Mouse (Mus musculus): ENCODE results near the gene Rbm14. TPM values are rescaled to one million over a fixed set of nuclear protein-coding genes. Genes with fewer than 3 reads are reported as not detected.

Rbm14 gene
- polyA plus RNA-seq, 1 experiment from 2014 or later = 43.8 TPM

- Histone ChIP-seq H3K27ac (no peak overlapping the region), H3K27me3 (ENCODE audit: insufficient read depth, low read length) (no peaks in the 10 kb centered on the region)
- WGBS = 46% methylated on average over 4 of the region's 4 CpGs
Measured at GRCm38 (mm10) chr19:4849800-4850199, 38.4 kb upstream of the Rbm14 start.

GRCm38 (mm10) chr19:4847490-4847889 lies 36.1 kb upstream of the Rbm14 start:
- Histone ChIP-seq H3K36me3 (ENCODE audit: insufficient read depth, low read length) (no peaks in the 10 kb centered on the region), H3K4me2 (ENCODE audit: low read length) (no peak overlapping the region), H3K27me3 (ENCODE audit: insufficient read depth, low read length) (no peaks in the 10 kb centered on the region), H3K27ac (no peak overlapping the region), H3K9ac (ENCODE audit: low read depth, low read length) (no peak overlapping the region), H3K9me3 (replicated peaks; ENCODE audit: low read length) (no peaks in the 10 kb centered on the region), H3K4me3 (replicated peaks; ENCODE audit: low read depth, low read length) (no peak overlapping the region), H3K4me1 (replicated peaks; ENCODE audit: insufficient read depth, low read length) (no peaks in the 10 kb centered on the region)
- 23% methylated on average over 7 of the region's 7 CpGs for WGBS
- peak; percentile 69 for TF ChIP-seq CTCF (IDR thresholded peaks at IDR 0.05; ENCODE audit: low read depth)
- ATAC-seq (replicated peaks; ENCODE audit: low FRiP score, low read depth) (0 out of 2 replicates have a peak, but pooled peaks have one; percentile 36), DNase-seq (ENCODE audit: low spot score) (peak; percentile 74)

More at GRCm38 (mm10) chr19:4849800-4850199, 38.4 kb upstream of the Rbm14 start:
- DNase-seq (ENCODE audit: low spot score) = no peak
- Histone ChIP-seq H3K9me3 (replicated peaks; ENCODE audit: low read length) (no peaks in the 10 kb centered on the region), H3K36me3 (ENCODE audit: insufficient read depth, low read length) (no peaks in the 10 kb centered on the region), H3K4me1 (replicated peaks; ENCODE audit: insufficient read depth, low read length) (no peaks in the 10 kb centered on the region), H3K9ac (ENCODE audit: low read depth, low read length) (no peak overlapping the region), H3K4me3 (replicated peaks; ENCODE audit: low read depth, low read length) (no peak overlapping the region), H3K4me2 (ENCODE audit: low read length) (no peak overlapping the region)
- no peak for TF ChIP-seq CTCF (IDR thresholded peaks at IDR 0.05; ENCODE audit: low read depth)
- ATAC-seq (replicated peaks; ENCODE audit: low FRiP score, low read depth) = no peak

GRCm38 (mm10) chr19:4845846-4846245 lies 34.4 kb upstream of the Rbm14 start:
- H3K9me3 ChIP-seq (replicated peaks; ENCODE audit: low read length) = no peaks in the 10 kb centered on the region
- H3K36me3 ChIP-seq (ENCODE audit: insufficient read depth, low read length) = no peaks in the 10 kb centered on the region
- no peak overlapping the region for H3K9ac ChIP-seq (ENCODE audit: low read depth, low read length)
- WGBS = 53% methylated on average over 2 of the region's 2 CpGs
- H3K4me2 ChIP-seq (ENCODE audit: low read length) = no peak overlapping the region
- TF ChIP-seq CTCF (IDR thresholded peaks at IDR 0.05; ENCODE audit: low read depth) = no peak
- no peak overlapping the region for H3K4me3 ChIP-seq (replicated peaks; ENCODE audit: low read depth, low read length)
- no peak for ATAC-seq (replicated peaks; ENCODE audit: low FRiP score, low read depth)
- no peaks in the 10 kb centered on the region; the same call in 1 of the 2 replicates for H3K27me3 ChIP-seq (ENCODE audit: insufficient read depth, low read length)
- no peaks in the 10 kb centered on the region for H3K4me1 ChIP-seq (replicated peaks; ENCODE audit: insufficient read depth, low read length)
- no peak overlapping the region for H3K27ac ChIP-seq
- no peak for DNase-seq (ENCODE audit: low spot score)

DNA sequence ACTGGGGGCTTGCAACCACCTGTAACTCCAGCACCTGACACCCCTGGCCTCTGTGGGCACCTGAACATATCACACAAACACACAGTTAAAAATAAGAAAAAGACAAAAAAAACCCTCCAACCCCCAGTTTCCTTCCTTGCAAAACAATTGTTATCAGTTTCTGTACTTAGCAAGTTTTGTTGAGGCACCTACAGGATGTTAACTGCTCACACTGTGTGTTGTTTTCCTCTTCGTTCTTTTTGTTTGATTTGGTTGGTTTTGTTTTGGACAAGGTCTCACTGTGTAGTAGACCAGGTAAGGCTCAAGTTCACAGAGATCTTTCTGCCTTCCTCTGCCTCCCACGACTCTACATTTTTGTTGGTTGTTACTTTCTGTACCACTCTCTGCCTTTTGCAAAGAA lies 31.2 kb upstream of the Rbm14 start:
- ATAC-seq (replicated peaks; ENCODE audit: low FRiP score, low read depth) = no peak
- Histone ChIP-seq H3K4me3 (replicated peaks; ENCODE audit: low read depth, low read length) (no peak overlapping the region), H3K36me3 (ENCODE audit: insufficient read depth, low read length) (no peaks in the 10 kb centered on the region), H3K9me3 (replicated peaks; ENCODE audit: low read length) (no peaks in the 10 kb centered on the region), H3K4me1 (replicated peaks; ENCODE audit: insufficient read depth, low read length) (0 out of 2 replicates have a peak, but pooled peaks cover 7% of the 10 kb centered on the region), H3K9ac (ENCODE audit: low read depth, low read length) (no peak overlapping the region), H3K27me3 (ENCODE audit: insufficient read depth, low read length) (no peaks in the 10 kb centered on the region; the same call in 1 of the 2 replicates), H3K27ac (no peak overlapping the region), H3K4me2 (ENCODE audit: low read length) (no peak overlapping the region)
- WGBS = 66% methylated on average over 2 of the region's 2 CpGs
- TF ChIP-seq CTCF (IDR thresholded peaks at IDR 0.05; ENCODE audit: low read depth) = no peak
- no peak for DNase-seq (ENCODE audit: low spot score)

- Histone ChIP-seq H3K36me3 (ENCODE audit: insufficient read depth, low read length) (no peaks in the 10 kb centered on the region), H3K4me3 (replicated peaks; ENCODE audit: low read depth, low read length) (no peak overlapping the region), H3K27ac (no peak overlapping the region), H3K4me1 (replicated peaks; ENCODE audit: insufficient read depth, low read length) (0 out of 2 replicates have a peak, but pooled peaks cover 7% of the 10 kb centered on the region), H3K9me3 (replicated peaks; ENCODE audit: low read length) (no peaks in the 10 kb centered on the region), H3K4me2 (ENCODE audit: low read length) (no peak overlapping the region), H3K9ac (ENCODE audit: low read depth, low read length) (no peak overlapping the region), H3K27me3 (ENCODE audit: insufficient read depth, low read length) (no peaks in the 10 kb centered on the region; the same call in 1 of the 2 replicates)
- WGBS = 84% methylated on average over 9 of the region's 9 CpGs
- no peak for ATAC-seq (replicated peaks; ENCODE audit: low FRiP score, low read depth)
- no peak for TF ChIP-seq CTCF (IDR thresholded peaks at IDR 0.05; ENCODE audit: low read depth)
- no peak for DNase-seq (ENCODE audit: low spot score)
Measured at GRCm38 (mm10) chr19:4840848-4841247, 29.4 kb upstream of the Rbm14 start.

DNA sequence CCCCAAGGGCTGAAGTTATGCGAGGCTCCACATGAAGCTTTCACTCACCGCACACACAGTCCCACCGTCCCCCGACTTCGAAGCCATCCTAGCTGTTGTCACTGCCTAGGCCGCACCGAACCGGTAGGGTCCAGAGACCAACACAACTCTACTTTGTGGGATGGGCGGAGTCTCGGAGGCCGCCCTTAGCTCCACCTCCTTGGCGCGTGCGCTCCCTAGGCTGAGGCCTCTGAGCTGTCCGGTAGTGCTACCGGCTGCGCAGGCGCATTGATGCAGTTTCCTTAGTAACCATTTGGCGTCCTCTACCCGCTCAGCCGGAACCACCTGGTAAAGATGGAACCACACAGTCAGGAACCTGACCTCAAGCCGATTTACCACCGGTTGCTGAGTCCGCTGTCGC lies 27.7 kb upstream of the Rbm14 start, which contains the start of the genes Ccs and Ccdc87:
Gene Ccs, minus strand, starts transcription at position 184 of the 400 bp plus-strand sequence.
Gene Ccdc87, plus strand, starts transcription at position 218 of the 400 bp plus-strand sequence.
- no peaks in the 10 kb centered on the region for H3K9me3 ChIP-seq (replicated peaks; ENCODE audit: low read length)
- peak within 1 kb of the TSS; percentile 72 for H3K9ac ChIP-seq (ENCODE audit: low read depth, low read length)
- 0 out of 2 replicates have a peak, but pooled peaks cover 7% of the 10 kb centered on the region for H3K4me1 ChIP-seq (replicated peaks; ENCODE audit: insufficient read depth, low read length)
- ATAC-seq (replicated peaks; ENCODE audit: low FRiP score, low read depth) = peak; percentile 98
- H3K4me3 ChIP-seq (replicated peaks; ENCODE audit: low read depth, low read length) = peak within 1 kb of the TSS; percentile 55
- TF ChIP-seq CTCF (IDR thresholded peaks at IDR 0.05; ENCODE audit: low read depth) = peak; percentile 28; the same call in 1 of the 2 replicates
- DNase-seq (ENCODE audit: low spot score) = peak; percentile 98
- H3K27me3 ChIP-seq (ENCODE audit: insufficient read depth, low read length) = no peaks in the 10 kb centered on the region; the same call in 1 of the 2 replicates
- 0 out of 2 replicates have a peak, but pooled peaks cover under 1% of the 10 kb centered on the region for H3K36me3 ChIP-seq (ENCODE audit: insufficient read depth, low read length)
- H3K27ac ChIP-seq = peak within 1 kb of the TSS; percentile 60
- WGBS = under 1% methylated on average over 25 of the region's 25 CpGs
- peak within 1 kb of the TSS; percentile 94 for H3K4me2 ChIP-seq (ENCODE audit: low read length)
